Mouse (Mus musculus) testis, adult 2 months (tissue): ENCODE data around the gene Cpne9.

Experiments used
- CTCF ChIP-seq: fragments of 200-500 bp; IDR thresholded peaks from 2 replicates; pipeline ENCODE4 v1.5.1; 2012; ENCODE audit warnings: low read depth, mild to moderate bottlenecking, inconsistent platforms, low read length, moderate library complexity; ENCODE audit not compliant: control insufficient read depth, insufficient read depth, insufficient replicate concordance
- POLR2A ChIP-seq: fragments of 200-500 bp; IDR thresholded peaks from 2 replicates; pipeline ENCODE4 v1.6.1; 2012; ENCODE audit warnings: low read depth, mild to moderate bottlenecking, inconsistent platforms, low read length, moderate library complexity; ENCODE audit not compliant: control insufficient read depth

DNA sequence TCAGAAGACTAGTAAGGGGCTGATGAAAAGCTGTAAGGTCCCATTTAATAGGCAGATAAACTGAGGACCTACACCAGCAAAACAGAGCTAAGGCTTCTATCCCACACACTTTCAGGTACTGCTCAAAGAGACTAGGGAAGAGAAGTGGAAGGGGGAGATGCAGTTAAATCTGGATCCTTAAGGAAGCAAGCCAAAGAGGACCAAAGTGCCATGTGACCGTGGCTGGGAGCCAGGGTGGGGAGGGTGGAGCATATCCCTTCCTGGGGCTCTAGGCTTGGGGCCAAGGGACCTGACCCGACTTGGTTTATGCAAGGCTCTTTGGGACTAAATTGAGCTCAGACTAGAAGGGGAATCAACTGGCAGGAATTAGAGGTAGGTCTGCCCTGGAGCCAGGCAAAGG lies 62.2 kb downstream of the Cpne9 start:
- TF ChIP-seq CTCF = no peak
- TF ChIP-seq POLR2A = no peak
